Mouse (Mus musculus) midbrain, embryonic 15.5 days (tissue): ENCODE results near the gene March4. TPM values are rescaled to one million over a fixed set of nuclear protein-coding genes. Genes with fewer than 3 reads are reported as not detected.

Experiments
- ATAC-seq: fragments of 200-750 bp; cut with Nextera tagmentation; replicated peaks from 2 replicates; pipeline ENCODE4 v1.8.0; 2017; ENCODE audit warnings: moderate TSS enrichment
- H3K27ac ChIP-seq: fragments of 300-500 bp; sonication (generic); 2 replicates; pipeline ENCODE4 v1.5.1; 2015; ENCODE audit warnings: mild to moderate bottlenecking, inconsistent platforms
- H3K27me3 ChIP-seq: fragments of 300-500 bp; sonication (generic); replicated peaks from 2 replicates; pipeline ENCODE4 v1.6.1; 2015; ENCODE audit warnings: inconsistent platforms
- H3K36me3 ChIP-seq: fragments of 300-500 bp; sonication (generic); replicated peaks from 2 replicates; pipeline ENCODE4 v1.6.1; 2015; ENCODE audit warnings: inconsistent platforms
- H3K4me1 ChIP-seq: fragments of 300-500 bp; sonication (generic); 2 replicates; pipeline ENCODE4 v1.6.1; 2015; ENCODE audit warnings: inconsistent platforms
- H3K4me2 ChIP-seq: fragments of 300-500 bp; sonication (generic); 2 replicates; pipeline ENCODE4 v1.6.1; 2015; ENCODE audit warnings: inconsistent platforms, mild to moderate bottlenecking, moderate library complexity
- H3K4me3 ChIP-seq: fragments of 300-500 bp; sonication (generic); 2 replicates; pipeline ENCODE4 v1.5.1; 2015; ENCODE audit warnings: mild to moderate bottlenecking, inconsistent platforms
- H3K9ac ChIP-seq: fragments of 300-500 bp; sonication (generic); 2 replicates; pipeline ENCODE4 v1.6.1; 2015; ENCODE audit warnings: mild to moderate bottlenecking, inconsistent platforms
- H3K9me3 ChIP-seq: fragments of 300-500 bp; sonication (generic); 2 replicates; pipeline ENCODE4 v1.6.1; 2016; ENCODE audit warnings: inconsistent platforms
- WGBS: fragments of 180-500 bp; shearing (Covaris S2); methylation state at CpG from one replicate; pipeline ENCODE4 v1.1.7; 2015; ENCODE audit warnings: mixed read lengths; 5-methylcytosine and 5-hydroxymethylcytosine counted together
- polyA plus RNA-seq: library from polyadenylated mRNA; unstranded; fragments of >200 nt; fragmentation: Nextera tagmentation; extraction: Ambion mirVana; gene quantifications from 2 replicates; pipeline ENCODE4 v1.2.1, GENCODE M21; 2015

The March4 gene
- polyA plus RNA-seq, 1 experiment from 2014 or later: 7.9 TPM

DNA sequence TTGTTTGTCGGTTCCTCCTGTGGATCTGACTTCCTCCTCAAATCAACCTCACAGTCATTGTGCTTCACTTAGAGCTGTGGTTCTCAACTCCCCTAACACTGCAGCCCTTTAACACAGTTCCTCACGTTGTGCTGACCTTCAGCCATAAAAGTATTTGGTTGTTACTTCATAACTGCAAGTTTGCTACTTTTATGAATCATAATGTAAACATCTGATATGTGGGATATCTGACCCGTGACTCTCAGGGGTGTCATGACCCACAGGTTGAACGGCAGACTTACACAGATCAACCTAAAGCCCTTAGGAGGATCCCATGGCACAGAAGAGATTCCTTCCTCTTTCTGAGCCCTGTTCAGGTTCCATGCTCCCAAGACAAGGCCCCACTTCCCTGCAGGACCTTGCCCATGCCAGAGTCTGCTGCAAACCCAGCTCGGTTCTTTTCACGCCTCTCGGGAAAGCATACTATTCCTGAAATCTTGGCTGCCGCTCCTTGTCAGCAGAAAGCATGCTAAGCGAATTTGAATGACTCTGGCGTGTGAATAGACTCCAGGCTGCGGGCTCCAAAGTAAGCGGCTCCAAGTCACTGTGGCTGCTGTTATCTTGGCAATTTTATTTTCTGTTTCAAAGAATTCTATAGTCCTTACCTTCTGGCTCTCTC is 71.7 kb downstream of the March4 start:
- Histone ChIP-seq H3K27ac (0 out of 2 replicates have a peak overlapping the region, but pooled peaks have one; percentile 4), H3K9ac (no peak overlapping the region), H3K4me1 (peaks cover 6% of the 10 kb centered on the region), H3K9me3 (no peaks in the 10 kb centered on the region), H3K27me3 (no peaks in the 10 kb centered on the region), H3K36me3 (no peaks in the 10 kb centered on the region), H3K4me3 (no peak overlapping the region), H3K4me2 (no peak overlapping the region)
- peak; percentile 43; the same call in 1 of the 2 replicates for ATAC-seq
- WGBS: 29% methylated on average over 12 of the region's 12 CpGs

DNA sequence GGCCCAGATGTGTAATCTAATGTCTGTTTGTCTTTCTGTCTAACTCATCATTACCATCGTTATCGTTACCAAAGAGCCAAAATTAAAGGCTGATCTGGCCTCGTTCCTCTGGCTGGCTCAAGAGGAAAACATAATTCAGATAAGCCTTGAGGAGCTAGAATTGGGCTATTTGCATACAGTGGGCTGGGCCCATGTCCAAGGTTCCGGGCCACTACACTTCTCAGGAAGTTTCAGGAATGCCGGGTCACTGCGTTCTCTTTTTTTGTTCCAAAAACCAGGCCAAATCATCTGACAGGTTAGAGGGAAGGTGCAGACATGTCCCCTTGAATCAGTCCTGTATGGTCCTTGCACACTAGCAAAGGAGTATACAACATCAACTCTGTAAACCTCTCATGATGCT is 74.2 kb downstream of the March4 start:
- ATAC-seq: no peak
- H3K4me1 ChIP-seq: peaks cover 6% of the 10 kb centered on the region

DNA sequence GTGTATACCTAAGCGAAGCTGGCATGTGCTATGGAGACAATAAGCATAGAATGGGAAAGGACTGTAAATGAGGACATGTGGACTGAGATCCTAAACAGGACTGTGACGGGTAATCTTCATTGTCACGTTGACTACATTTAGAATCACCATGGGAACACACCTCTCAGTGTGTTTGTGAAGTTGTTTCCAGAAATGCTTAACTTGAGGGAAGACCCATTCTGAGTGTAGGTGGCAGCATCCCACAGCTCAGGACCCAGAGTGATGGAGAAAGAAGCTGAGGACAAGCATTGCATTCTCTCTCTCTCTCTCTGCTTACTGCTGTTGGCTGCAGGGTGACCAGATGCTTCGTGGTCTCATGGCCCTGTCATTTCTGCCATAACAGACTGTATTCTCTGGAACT is 79.1 kb downstream of the March4 start:
- Histone ChIP-seq H3K36me3 (no peaks in the 10 kb centered on the region), H3K4me3 (no peak overlapping the region), H3K27ac (no peak overlapping the region), H3K9me3 (no peaks in the 10 kb centered on the region), H3K9ac (no peak overlapping the region), H3K4me2 (no peak overlapping the region), H3K27me3 (no peaks in the 10 kb centered on the region), H3K4me1 (peaks cover 26% of the 10 kb centered on the region)
- 72% methylated on average over 4 of the region's 4 CpGs for WGBS
- ATAC-seq: no peak

More for the DNA sequence above, 74.2 kb downstream of the March4 start:
- H3K4me2 ChIP-seq: no peak overlapping the region
- no peaks in the 10 kb centered on the region for H3K36me3 ChIP-seq
- no peak overlapping the region for H3K27ac ChIP-seq
- no peaks in the 10 kb centered on the region for H3K9me3 ChIP-seq
- no peak overlapping the region for H3K9ac ChIP-seq
- H3K4me3 ChIP-seq: no peak overlapping the region
- no peaks in the 10 kb centered on the region for H3K27me3 ChIP-seq
- WGBS: 67% methylated on average over 6 of the region's 6 CpGs

DNA sequence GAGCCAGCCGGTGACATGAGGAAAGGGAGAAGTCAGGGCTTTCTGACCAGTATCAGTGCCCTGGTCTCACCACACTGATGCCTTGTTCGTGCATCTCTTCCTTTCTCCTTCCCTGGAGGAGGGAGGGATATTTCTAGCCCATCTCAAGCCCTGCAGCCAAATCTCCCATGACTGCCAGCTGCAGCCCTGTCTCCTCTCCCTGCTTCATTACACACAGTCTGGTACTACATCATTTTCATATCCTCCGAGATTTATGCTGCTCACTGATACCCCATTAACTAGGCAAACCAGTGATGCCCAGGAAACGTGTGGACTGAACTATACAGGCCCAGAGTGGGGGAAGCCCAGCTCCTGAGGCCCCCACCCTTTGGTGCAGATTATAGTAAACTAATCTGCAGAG is 80.8 kb downstream of the March4 start:
- Histone ChIP-seq H3K9ac (no peak overlapping the region), H3K27me3 (no peaks in the 10 kb centered on the region), H3K9me3 (no peaks in the 10 kb centered on the region), H3K4me2 (no peak overlapping the region), H3K27ac (peak overlapping the region; percentile 22), H3K36me3 (no peaks in the 10 kb centered on the region), H3K4me1 (peaks cover 26% of the 10 kb centered on the region), H3K4me3 (no peak overlapping the region)
- 38% methylated on average over 4 of the region's 4 CpGs for WGBS
- peak; percentile 81 for ATAC-seq

DNA sequence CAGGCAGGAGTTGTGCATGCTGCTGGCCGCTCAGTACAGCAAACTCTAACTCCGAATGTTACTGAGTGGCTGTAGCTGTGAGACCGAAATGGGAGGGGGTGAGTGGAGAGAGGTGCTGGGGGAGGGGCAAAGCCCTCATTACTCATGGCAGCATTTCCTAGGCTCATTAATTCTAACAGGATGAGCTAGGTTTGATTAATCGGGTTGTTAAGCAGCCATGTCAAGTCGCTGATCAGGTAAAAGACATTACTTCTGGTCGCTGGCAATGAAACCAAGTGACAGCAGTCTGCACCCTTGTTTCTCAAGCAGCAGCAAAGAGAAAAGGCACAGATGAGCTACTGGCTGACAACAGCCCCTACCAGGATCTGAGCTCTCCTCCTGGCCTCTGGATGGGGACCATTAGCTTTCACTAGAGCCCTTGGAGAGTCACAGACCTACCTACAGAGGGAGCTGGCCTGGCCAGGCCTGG is 82.0 kb downstream of the March4 start:
- no peak for ATAC-seq
- H3K9ac ChIP-seq: no peak overlapping the region
- no peak overlapping the region for H3K4me3 ChIP-seq
- H3K36me3 ChIP-seq: no peaks in the 10 kb centered on the region
- H3K27ac ChIP-seq: no peak overlapping the region
- H3K27me3 ChIP-seq: no peaks in the 10 kb centered on the region
- peaks cover 26% of the 10 kb centered on the region for H3K4me1 ChIP-seq
- no peak overlapping the region for H3K4me2 ChIP-seq
- WGBS: 63% methylated on average over 6 of the region's 6 CpGs
- no peaks in the 10 kb centered on the region for H3K9me3 ChIP-seq

DNA sequence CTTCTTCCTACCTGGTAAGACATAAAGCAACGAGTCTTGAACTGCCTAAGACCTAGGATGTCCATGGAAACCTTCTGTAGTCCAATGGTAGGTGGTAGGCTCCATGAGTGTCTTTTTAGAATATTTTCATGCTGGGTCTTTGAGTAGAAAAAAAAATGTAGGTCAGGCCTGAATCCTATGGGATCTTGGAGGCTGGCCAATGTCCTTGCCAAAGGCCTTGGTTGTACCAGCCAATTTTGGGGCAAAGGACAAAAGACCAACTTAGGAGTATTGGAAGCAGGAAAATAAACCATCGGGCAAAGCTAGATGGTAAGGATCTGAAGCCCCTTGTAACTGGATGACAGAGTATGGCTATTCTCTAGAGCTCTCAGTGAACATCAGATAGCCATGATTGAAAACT is 83.9 kb downstream of the March4 start:
- H3K9ac ChIP-seq: no peak overlapping the region
- no peak overlapping the region for H3K4me3 ChIP-seq
- no peaks in the 10 kb centered on the region for H3K36me3 ChIP-seq
- H3K9me3 ChIP-seq: no peaks in the 10 kb centered on the region
- H3K4me2 ChIP-seq: no peak overlapping the region
- no peak for ATAC-seq
- H3K27me3 ChIP-seq: no peaks in the 10 kb centered on the region
- peaks cover 26% of the 10 kb centered on the region for H3K4me1 ChIP-seq
- WGBS: 76% methylated on average over 2 of the region's 2 CpGs
- no peak overlapping the region for H3K27ac ChIP-seq

DNA sequence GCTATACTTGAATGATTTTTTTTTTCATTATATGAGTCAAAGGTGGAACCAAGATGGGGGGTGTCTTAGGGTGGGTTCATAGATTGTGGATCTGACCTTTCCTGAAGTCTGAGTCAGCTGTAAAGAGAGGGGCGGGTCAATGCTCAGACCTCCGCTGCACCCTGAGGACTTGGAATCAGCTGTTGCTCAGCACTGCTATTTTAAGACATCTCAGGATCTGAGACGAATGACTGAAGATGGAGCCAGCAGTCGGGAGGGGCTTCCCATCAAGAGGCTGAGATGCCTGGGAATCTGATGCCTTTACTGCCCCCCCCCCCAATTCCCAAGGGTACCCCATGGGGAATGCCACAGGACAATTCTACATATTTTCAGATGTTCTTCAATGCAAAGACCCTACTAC is 85.9 kb downstream of the March4 start:
- Histone ChIP-seq H3K4me1 (peaks cover 11% of the 10 kb centered on the region), H3K4me2 (no peak overlapping the region), H3K36me3 (no peaks in the 10 kb centered on the region), H3K27ac (no peak overlapping the region), H3K4me3 (no peak overlapping the region), H3K27me3 (no peaks in the 10 kb centered on the region), H3K9me3 (no peaks in the 10 kb centered on the region), H3K9ac (no peak overlapping the region)
- no peak for ATAC-seq
- 79% methylated on average over 4 of the region's 4 CpGs for WGBS

DNA sequence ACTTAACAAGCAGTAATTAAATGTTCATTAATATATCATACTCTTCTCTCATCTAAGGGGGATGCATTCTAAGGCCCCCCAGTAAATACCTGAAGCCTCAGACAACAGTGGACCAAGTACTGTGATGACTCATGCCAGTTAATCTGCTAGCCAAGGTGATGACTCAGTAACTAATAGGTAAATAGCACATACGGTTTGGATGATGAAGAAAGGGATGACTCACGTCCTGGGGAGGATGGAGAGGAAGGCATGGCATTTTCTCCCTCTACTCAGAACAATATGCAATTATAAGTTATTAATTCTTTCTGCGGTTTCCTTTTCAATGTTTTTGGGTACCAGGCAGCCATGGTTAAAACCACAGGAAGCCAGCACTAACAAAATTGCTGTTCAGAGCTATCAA is 87.0 kb downstream of the March4 start:
- H3K9ac ChIP-seq: no peak overlapping the region
- H3K27ac ChIP-seq: no peak overlapping the region
- no peaks in the 10 kb centered on the region for H3K9me3 ChIP-seq
- no peaks in the 10 kb centered on the region for H3K36me3 ChIP-seq
- peaks cover 4% of the 10 kb centered on the region; the same call in 1 of the 2 replicates for H3K4me1 ChIP-seq
- H3K4me2 ChIP-seq: no peak overlapping the region
- no peak overlapping the region for H3K4me3 ChIP-seq
- H3K27me3 ChIP-seq: no peaks in the 10 kb centered on the region
- WGBS: 86% methylated on average over 3 of the region's 3 CpGs
- ATAC-seq: no peak

DNA sequence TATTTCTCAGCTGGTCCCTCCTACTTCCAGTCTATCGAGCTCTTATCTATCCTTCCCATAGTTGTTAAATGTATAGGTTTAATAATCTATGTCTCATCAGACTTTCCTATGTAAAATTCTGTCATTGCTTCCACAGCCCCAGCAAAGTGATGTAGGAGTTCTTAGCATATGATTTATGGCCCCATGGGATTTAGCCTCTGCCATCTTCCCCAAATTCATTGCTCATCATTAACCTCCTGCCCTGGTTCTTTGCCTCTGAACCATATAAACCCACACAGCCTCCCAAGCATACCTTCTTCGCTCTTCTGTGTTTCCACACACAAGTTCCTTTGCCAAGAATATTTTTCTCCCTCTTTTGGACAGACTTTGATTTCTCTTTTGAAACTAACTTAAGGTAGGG is 94.0 kb downstream of the March4 start:
- Histone ChIP-seq H3K9me3 (no peaks in the 10 kb centered on the region), H3K4me2 (no peak overlapping the region), H3K36me3 (no peaks in the 10 kb centered on the region), H3K9ac (no peak overlapping the region), H3K27ac (no peak overlapping the region), H3K4me3 (no peak overlapping the region), H3K4me1 (no peaks in the 10 kb centered on the region), H3K27me3 (no peaks in the 10 kb centered on the region)
- WGBS: 95% methylated on average over 2 of the region's 2 CpGs
- no peak for ATAC-seq

DNA sequence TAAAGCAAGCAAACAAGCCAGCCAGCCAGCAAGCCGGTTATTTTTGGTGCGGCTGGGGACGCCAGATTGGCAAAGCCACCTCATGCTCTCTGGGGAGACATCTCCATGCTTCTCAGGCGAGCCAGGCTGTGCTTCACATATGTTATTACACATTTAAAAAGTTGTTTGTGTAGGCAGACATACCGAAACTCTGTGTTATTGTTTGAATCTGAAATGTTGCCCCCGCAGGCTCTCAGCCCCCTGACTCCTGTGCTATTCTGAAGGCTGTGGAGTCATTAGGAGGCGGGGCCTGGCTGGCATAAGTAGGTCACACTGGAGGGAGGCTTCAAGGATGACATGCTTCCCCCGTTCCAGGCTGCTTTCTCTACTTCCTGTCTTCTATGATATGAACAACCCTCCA is 97.6 kb downstream of the March4 start:
- H3K9me3 ChIP-seq: no peaks in the 10 kb centered on the region
- no peak overlapping the region for H3K4me3 ChIP-seq
- H3K9ac ChIP-seq: no peak overlapping the region
- no peaks in the 10 kb centered on the region for H3K36me3 ChIP-seq
- WGBS: 63% methylated on average over 8 of the region's 8 CpGs
- ATAC-seq: no peak
- no peaks in the 10 kb centered on the region for H3K4me1 ChIP-seq
- H3K27me3 ChIP-seq: no peaks in the 10 kb centered on the region
- H3K27ac ChIP-seq: no peak overlapping the region
- no peak overlapping the region for H3K4me2 ChIP-seq

DNA sequence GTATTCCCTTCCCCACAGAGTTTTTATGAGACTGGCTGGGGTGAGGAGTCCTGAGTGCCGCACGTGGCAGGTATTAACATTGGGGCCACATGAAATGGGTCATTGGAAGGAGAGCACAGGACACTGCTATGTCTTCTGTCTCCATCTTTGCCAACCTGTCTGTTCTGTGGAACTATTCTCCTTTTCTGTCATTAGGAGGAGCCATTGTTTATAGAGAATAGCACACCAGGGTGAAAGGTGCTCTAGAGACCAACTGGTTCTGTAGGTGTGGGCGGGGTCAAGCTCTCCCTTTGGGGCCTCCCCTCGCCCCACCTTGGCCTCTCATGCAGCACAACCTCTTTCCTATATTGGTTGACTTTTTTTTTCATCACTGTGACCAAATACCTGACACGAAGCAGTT is 99.8 kb downstream of the March4 start:
- H3K4me3 ChIP-seq: no peak overlapping the region
- WGBS: 75% methylated on average over 5 of the region's 5 CpGs
- no peaks in the 10 kb centered on the region for H3K36me3 ChIP-seq
- no peak overlapping the region for H3K4me2 ChIP-seq
- no peaks in the 10 kb centered on the region for H3K4me1 ChIP-seq
- no peaks in the 10 kb centered on the region for H3K9me3 ChIP-seq
- H3K27me3 ChIP-seq: no peaks in the 10 kb centered on the region
- no peak overlapping the region for H3K9ac ChIP-seq
- no peak overlapping the region for H3K27ac ChIP-seq
- ATAC-seq: no peak

DNA sequence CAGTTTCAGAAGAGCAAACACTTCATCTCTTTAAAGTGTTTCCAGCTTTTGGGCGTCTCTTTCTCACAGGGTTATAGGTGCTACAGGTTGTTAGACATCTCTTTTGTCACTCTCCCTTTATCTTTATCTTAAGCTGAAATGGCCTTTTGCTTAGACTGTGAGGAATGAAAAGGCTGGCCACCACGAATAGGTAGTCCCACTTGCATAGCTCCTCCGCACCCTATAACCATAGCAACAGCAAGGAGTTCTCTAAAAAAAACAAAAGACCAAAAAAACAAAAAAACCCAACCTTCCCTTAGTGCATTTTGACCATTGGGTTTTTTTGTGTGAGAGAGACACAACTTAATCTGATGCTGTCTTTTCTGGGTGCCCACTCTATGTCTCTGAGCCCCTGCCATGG is 102.2 kb downstream of the March4 start:
- no peaks in the 10 kb centered on the region for H3K27me3 ChIP-seq
- H3K4me1 ChIP-seq: no peaks in the 10 kb centered on the region
- H3K9ac ChIP-seq: no peak overlapping the region
- no peak for ATAC-seq
- no peak overlapping the region for H3K4me2 ChIP-seq
- no peaks in the 10 kb centered on the region for H3K36me3 ChIP-seq
- WGBS: 51% methylated on average over 3 of the region's 3 CpGs
- no peaks in the 10 kb centered on the region for H3K9me3 ChIP-seq
- H3K27ac ChIP-seq: no peak overlapping the region
- H3K4me3 ChIP-seq: no peak overlapping the region

DNA sequence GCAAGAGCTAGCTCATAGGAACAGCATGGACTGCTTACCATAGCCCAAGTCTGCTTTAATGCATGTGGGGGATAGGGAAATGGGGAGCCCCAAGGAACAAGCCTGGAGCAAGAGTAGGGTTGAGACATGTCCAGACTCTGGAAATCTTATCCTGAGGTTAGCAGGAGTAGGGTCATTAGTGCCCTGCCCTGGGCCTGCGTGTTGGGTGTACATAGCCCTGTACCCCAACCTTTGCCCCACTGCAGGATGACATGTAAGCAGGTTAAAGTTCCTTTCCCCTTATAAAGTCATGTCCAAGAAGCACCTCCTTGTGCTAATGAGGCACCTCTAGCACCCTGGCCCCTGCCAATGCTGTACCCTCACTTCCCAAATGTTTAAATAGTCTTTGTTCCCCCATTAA is 104.2 kb downstream of the March4 start:
- Histone ChIP-seq H3K27ac (no peak overlapping the region), H3K4me2 (no peak overlapping the region), H3K9ac (no peak overlapping the region), H3K36me3 (no peaks in the 10 kb centered on the region), H3K9me3 (no peaks in the 10 kb centered on the region), H3K4me1 (no peaks in the 10 kb centered on the region), H3K4me3 (no peak overlapping the region), H3K27me3 (no peaks in the 10 kb centered on the region)
- WGBS: 100% methylated on average over 1 of the region's 1 CpGs
- ATAC-seq: no peak
